Mouse (Mus musculus) embryonic fibroblast, embryonic 13.5 days (primary cell): ENCODE data around the gene Arhgap20.

Experiments used
- CTCF ChIP-seq: IDR thresholded peaks from 2 replicates; pipeline ENCODE4 v1.5.1; 2011; ENCODE audit warnings: mild to moderate bottlenecking, control low read depth, low read length, moderate library complexity, borderline replicate concordance; ENCODE audit not compliant: insufficient read depth
- POLR2A ChIP-seq: IDR thresholded peaks from 2 replicates; pipeline ENCODE4 v1.6.1; 2011; ENCODE audit warnings: low read depth, mild to moderate bottlenecking, control low read depth, low read length, moderate library complexity

DNA sequence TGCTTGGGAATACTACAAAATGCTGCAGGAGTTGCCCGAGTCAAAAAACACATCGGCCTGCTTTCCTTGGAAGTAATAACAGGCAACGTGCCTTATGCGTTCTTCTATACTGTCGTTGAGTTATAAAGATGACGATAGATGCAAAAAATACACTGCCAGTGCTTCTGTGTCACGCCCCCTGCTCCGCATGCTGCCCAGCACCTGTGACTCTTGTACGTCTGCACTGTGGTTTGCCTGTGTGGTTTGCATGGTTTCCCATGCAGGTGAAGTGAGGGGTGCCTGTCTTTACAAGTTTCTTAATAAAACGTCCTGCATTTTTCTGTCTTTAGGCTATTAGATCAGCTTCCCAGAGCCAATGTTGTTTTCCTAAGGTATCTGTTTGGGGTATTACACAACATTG is 80.7 kb downstream of the Arhgap20 start:
- no peak for TF ChIP-seq CTCF
- TF ChIP-seq POLR2A = no peak
